Mouse (Mus musculus) heart, postnatal 0 days (tissue): ENCODE results near the gene Ccnd1. TPM values are rescaled to one million over a fixed set of nuclear protein-coding genes. Genes with fewer than 3 reads are reported as not detected.
"Not testable (repeated sequence)": the region's sequence is repeated elsewhere in the genome, so short reads cannot be mapped to it uniquely, and the experiment has no call there.

Experiments used
- ATAC-seq: fragments of 200-750 bp; cut with Nextera tagmentation; 2 replicates; pipeline ENCODE4 v1.8.0; 2017; ENCODE audit warnings: low read depth, moderate number of reproducible peaks, moderate library complexity; ENCODE audit not compliant: insufficient read depth
- DNase-seq: peaks from one replicate; pipeline ENCODE4 v3.0.0-alpha.2; 2016; ENCODE audit warnings: low spot score
- H3K27ac ChIP-seq: fragments of 300-500 bp; sonication (generic); 2 replicates; pipeline ENCODE4 v1.5.1; 2014; ENCODE audit warnings: low read depth, mild to moderate bottlenecking
- H3K27me3 ChIP-seq: fragments of 300-500 bp; sonication (generic); 2 replicates; pipeline ENCODE4 v1.6.1; 2014; ENCODE audit warnings: low read length, mixed read lengths; ENCODE audit not compliant: control insufficient read depth, insufficient read depth
- H3K36me3 ChIP-seq: fragments of 300-500 bp; sonication (generic); replicated peaks from 2 replicates; pipeline ENCODE4 v1.6.1; 2014; ENCODE audit warnings: low read length, mixed read lengths; ENCODE audit not compliant: control insufficient read depth, insufficient read depth
- H3K4me1 ChIP-seq: fragments of 300-500 bp; sonication (generic); 2 replicates; pipeline ENCODE4 v1.6.1; 2014; ENCODE audit warnings: antibody characterized with exemption; ENCODE audit not compliant: control insufficient read depth, insufficient read depth
- H3K4me2 ChIP-seq: fragments of 300-500 bp; sonication (generic); 2 replicates; pipeline ENCODE4 v1.6.1; 2014; ENCODE audit warnings: low read depth, mild to moderate bottlenecking, low read length, moderate library complexity
- H3K4me3 ChIP-seq: fragments of 300-500 bp; sonication (generic); 2 replicates; pipeline ENCODE4 v1.5.1; 2014; ENCODE audit warnings: low read depth, low read length
- H3K9ac ChIP-seq: fragments of 300-500 bp; sonication (generic); replicated peaks from 2 replicates; pipeline ENCODE4 v1.6.1; 2014; ENCODE audit warnings: low read depth, low read length, mixed read lengths
- H3K9me3 ChIP-seq: fragments of 300-500 bp; sonication (generic); replicated peaks from 2 replicates; pipeline ENCODE4 v1.6.1; 2016; ENCODE audit warnings: low read length; ENCODE audit not compliant: control insufficient read depth
- CTCF ChIP-seq: IDR thresholded peaks from 2 replicates; pipeline ENCODE4 v1.5.1; 2016; ENCODE audit warnings: antibody characterized with exemption, control low read depth, low read depth
- EP300 ChIP-seq: IDR thresholded peaks from 2 replicates; pipeline ENCODE4 v1.6.1; 2016; ENCODE audit warnings: antibody characterized with exemption, low read depth
- WGBS: fragments of 180-500 bp; shearing (Covaris S2); extraction: QIAGEN DNeasy Blood & Tissue Kit; methylation state at CpG from one replicate; pipeline ENCODE4 v1.1.7; 2014; 5-methylcytosine and 5-hydroxymethylcytosine counted together
- polyA plus RNA-seq: library from polyadenylated mRNA; unstranded; fragments of >200 nt; fragmentation: Nextera tagmentation; extraction: Ambion mirVana; gene quantifications from 2 replicates; pipeline ENCODE4 v1.2.1, GENCODE M21; 2015
- total RNA-seq: library from RNA; depleted of rRNA; stranded (reverse); fragments of >200 nt; gene quantifications from 2 replicates; pipeline ENCODE4 v1.2.3, GENCODE M21; 2014; ENCODE audit warnings: low replicate concordance; rRNA removed

Gene Ccnd1
- total and polyA plus RNA-seq, 2 experiments from 2014 or later, result 61.7 to 68.2 TPM

- peaks cover 10% of the 10 kb centered on the region for H3K4me1 ChIP-seq
- H3K4me2 ChIP-seq, result no peak overlapping the region
- WGBS, result 47% methylated on average over 6 of the region's 6 CpGs
- H3K4me3 ChIP-seq, result no peak overlapping the region
- no peak overlapping the region for H3K9ac ChIP-seq
- DNase-seq (no peak), ATAC-seq (no peak)
- H3K27ac ChIP-seq, result no peak overlapping the region
- H3K9me3 ChIP-seq, result no peaks in the 10 kb centered on the region
- H3K36me3 ChIP-seq, result no peaks in the 10 kb centered on the region
- TF ChIP-seq CTCF, result no peak
- peaks cover 48% of the 10 kb centered on the region for H3K27me3 ChIP-seq
Observed at GRCm38 (mm10) chr7:144892322-144892721, 47.4 kb downstream of the Ccnd1 start.

GRCm38 (mm10) chr7:144891863-144892262 lies 47.9 kb downstream of the Ccnd1 start:
- no peak for ATAC-seq
- WGBS, result 80% methylated on average over 2 of the region's 2 CpGs
- Histone ChIP-seq H3K9ac (no peak overlapping the region), H3K4me1 (peaks cover 10% of the 10 kb centered on the region), H3K9me3 (no peaks in the 10 kb centered on the region), H3K4me3 (no peak overlapping the region), H3K36me3 (no peaks in the 10 kb centered on the region), H3K27ac (no peak overlapping the region), H3K4me2 (no peak overlapping the region), H3K27me3 (peaks cover 43% of the 10 kb centered on the region)
- no peak for DNase-seq
- TF ChIP-seq CTCF (no peak), EP300 (no peak)

- H3K4me3 ChIP-seq, ATAC-seq, H3K9me3 ChIP-seq, H3K27ac ChIP-seq, H3K36me3 ChIP-seq, DNase-seq, H3K4me1 ChIP-seq, H3K4me2 ChIP-seq, H3K9ac ChIP-seq: not testable (repeated sequence)
- H3K27me3 ChIP-seq, result peaks cover 31% of the 10 kb centered on the region
- 90% methylated on average over 1 of the region's 1 CpGs for WGBS
Observed at GRCm38 (mm10) chr7:144890661-144891060, 49.1 kb downstream of the Ccnd1 start.

GRCm38 (mm10) chr7:144888564-144889299 lies 51.0 kb downstream of the Ccnd1 start:
- H3K27me3 ChIP-seq, result peaks cover 18% of the 10 kb centered on the region; the same call in 1 of the 2 replicates
- no peak overlapping the region for H3K27ac ChIP-seq
- no peaks in the 10 kb centered on the region for H3K36me3 ChIP-seq
- DNase-seq (no peak), ATAC-seq (no peak)
- 10% methylated on average over 18 of the region's 18 CpGs for WGBS
- H3K4me2 ChIP-seq, result no peak overlapping the region
- no peak overlapping the region for H3K9ac ChIP-seq
- TF ChIP-seq CTCF, result no peak
- TF ChIP-seq EP300, result no peak
- no peaks in the 10 kb centered on the region for H3K9me3 ChIP-seq
- no peaks in the 10 kb centered on the region for H3K4me1 ChIP-seq
- no peak overlapping the region for H3K4me3 ChIP-seq

GRCm38 (mm10) chr7:144887672-144888071 lies 52.1 kb downstream of the Ccnd1 start:
- TF ChIP-seq EP300 (no peak), CTCF (no peak)
- DNase-seq (no peak), ATAC-seq (no peak)
- 73% methylated on average over 2 of the region's 2 CpGs for WGBS
- Histone ChIP-seq H3K9ac (no peak overlapping the region), H3K36me3 (no peaks in the 10 kb centered on the region), H3K27ac (no peak overlapping the region), H3K9me3 (no peaks in the 10 kb centered on the region), H3K27me3 (peaks cover 14% of the 10 kb centered on the region; the same call in 1 of the 2 replicates), H3K4me2 (no peak overlapping the region), H3K4me3 (no peak overlapping the region), H3K4me1 (no peaks in the 10 kb centered on the region)

GRCm38 (mm10) chr7:144883106-144883505 lies 56.6 kb downstream of the Ccnd1 start:
- DNase-seq (no peak), ATAC-seq (no peak)
- Histone ChIP-seq H3K9me3 (no peaks in the 10 kb centered on the region), H3K9ac (no peak overlapping the region), H3K36me3 (no peaks in the 10 kb centered on the region), H3K4me2 (no peak overlapping the region), H3K27ac (no peak overlapping the region), H3K27me3 (0 out of 2 replicates have a peak, but pooled peaks cover 1% of the 10 kb centered on the region), H3K4me1 (no peaks in the 10 kb centered on the region), H3K4me3 (no peak overlapping the region)
- TF ChIP-seq CTCF (no peak), EP300 (no peak)
- WGBS, result 41% methylated on average over 2 of the region's 2 CpGs

Other genes starting within 250 kb of the Ccnd1 start
- 11.1 and 11.8 TPM in 2 replicates for gene Ano1, start 188.0 kb downstream of the Ccnd1 start, total RNA-seq
- 4.4 and 4.5 TPM in 2 replicates for gene Ano1, start 188.0 kb downstream of the Ccnd1 start, polyA plus RNA-seq
- gene Fgf3, start 101.8 kb downstream of the Ccnd1 start, total RNA-seq, result not detected in 2 replicates
- gene Fgf3, start 101.8 kb downstream of the Ccnd1 start, polyA plus RNA-seq, result not detected in 2 replicates
- gene Fgf4, start 92.6 kb downstream of the Ccnd1 start, total RNA-seq, result not detected in 2 replicates
- not detected in 2 replicates for gene Fgf4, start 92.6 kb downstream of the Ccnd1 start, polyA plus RNA-seq
- not detected in 2 replicates for gene Fgf15, start 43.4 kb downstream of the Ccnd1 start, total RNA-seq
- gene Fgf15, start 43.4 kb downstream of the Ccnd1 start, polyA plus RNA-seq, result not detected in 2 replicates
- gene LTO1, start 24.8 kb downstream of the Ccnd1 start, total RNA-seq, result 5.5 and 15.5 TPM in 2 replicates
- gene LTO1, start 24.8 kb downstream of the Ccnd1 start, polyA plus RNA-seq, result 13.6 and 17.6 TPM in 2 replicates